Mouse (Mus musculus): ENCODE data around the gene Stard3nl. TPM values are rescaled to one million over a fixed set of nuclear protein-coding genes. Genes with fewer than 3 reads are reported as not detected.

The Stard3nl gene
- polyA plus RNA-seq, 1 experiment from 2014 or later, result 157 TPM

- no peak overlapping the region for H3K4me2 ChIP-seq (replicated peaks)
- H3K9ac ChIP-seq, result no peak overlapping the region
- H3K4me3 ChIP-seq, result no peak overlapping the region
- no peaks in the 10 kb centered on the region for H3K27me3 ChIP-seq (replicated peaks)
- no peaks in the 10 kb centered on the region for H3K9me3 ChIP-seq
- 89% methylated on average over 2 of the region's 2 CpGs for WGBS
- no peaks in the 10 kb centered on the region for H3K4me1 ChIP-seq
- no peak overlapping the region for H3K27ac ChIP-seq
- H3K36me3 ChIP-seq, result no peaks in the 10 kb centered on the region
- no peak for ATAC-seq (ENCODE audit: low FRiP score, low read depth)
Observed at GRCm38 (mm10) chr13:19407953-19408352, 12.4 kb upstream of the Stard3nl start.

DNA sequence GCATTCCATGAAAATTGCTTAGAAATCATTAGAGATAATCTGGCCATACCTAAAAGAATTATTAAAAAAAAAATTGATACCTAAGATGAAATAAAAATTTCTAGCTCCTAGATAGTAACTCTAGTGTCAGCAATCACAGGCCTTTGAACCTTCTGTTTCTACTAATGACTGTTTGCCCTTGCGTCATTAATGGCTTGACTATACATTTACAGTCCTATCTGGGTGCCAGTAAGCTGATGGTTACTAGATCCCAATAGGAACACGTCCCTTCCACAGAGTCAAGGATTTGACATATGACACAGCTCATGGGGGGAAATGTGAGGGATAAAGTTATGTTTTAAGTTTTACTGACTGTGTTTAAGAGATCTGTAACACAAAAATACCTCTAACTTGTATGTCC is 9.0 kb upstream of the Stard3nl start:
- Histone ChIP-seq H3K9me3 (no peaks in the 10 kb centered on the region), H3K4me3 (no peak overlapping the region), H3K36me3 (no peaks in the 10 kb centered on the region), H3K27ac (no peak overlapping the region), H3K4me2 (replicated peaks) (no peak overlapping the region), H3K9ac (no peak overlapping the region), H3K4me1 (no peaks in the 10 kb centered on the region), H3K27me3 (replicated peaks) (no peaks in the 10 kb centered on the region)
- WGBS, result 84% methylated on average over 2 of the region's 2 CpGs
- ATAC-seq (ENCODE audit: low FRiP score, low read depth), result no peak

- peak overlapping the region; percentile 65; the same call in 1 of the 2 replicates for H3K27ac ChIP-seq
- peaks cover 10% of the 10 kb centered on the region; the same call in 1 of the 2 replicates for H3K4me1 ChIP-seq
- H3K36me3 ChIP-seq, result no peaks in the 10 kb centered on the region; the same call in 1 of the 2 replicates
- H3K4me2 ChIP-seq (replicated peaks), result peak overlapping the region; percentile 53
- no peaks in the 10 kb centered on the region for H3K9me3 ChIP-seq
- H3K4me3 ChIP-seq, result peak overlapping the region; percentile 94
- no peaks in the 10 kb centered on the region for H3K27me3 ChIP-seq (replicated peaks)
- peak; percentile 89 for ATAC-seq (ENCODE audit: low FRiP score, low read depth)
- WGBS, result 2% methylated on average over 25 of the region's 25 CpGs
- H3K9ac ChIP-seq, result peak overlapping the region; percentile 89
Observed at GRCm38 (mm10) chr13:19394798-19395687, 552 bp downstream of the Stard3nl start.

- Histone ChIP-seq H3K4me1 (peaks cover 12% of the 10 kb centered on the region; the same call in 1 of the 2 replicates), H3K36me3 (no peaks in the 10 kb centered on the region; the same call in 1 of the 2 replicates), H3K27me3 (replicated peaks) (no peaks in the 10 kb centered on the region), H3K27ac (no peak overlapping the region), H3K4me2 (replicated peaks) (peak overlapping the region; percentile 53), H3K9me3 (no peaks in the 10 kb centered on the region), H3K4me3 (no peak overlapping the region), H3K9ac (no peak overlapping the region)
- WGBS, result 66% methylated on average over 4 of the region's 4 CpGs
- ATAC-seq (ENCODE audit: low FRiP score, low read depth), result no peak
Observed at GRCm38 (mm10) chr13:19394171-19394570, 1.4 kb downstream of the Stard3nl start.

- Histone ChIP-seq H3K36me3 (no peaks in the 10 kb centered on the region; the same call in 1 of the 2 replicates), H3K4me1 (peaks cover 12% of the 10 kb centered on the region; the same call in 1 of the 2 replicates), H3K9ac (no peak overlapping the region), H3K4me2 (replicated peaks) (peak overlapping the region; percentile 53), H3K9me3 (no peaks in the 10 kb centered on the region), H3K27ac (no peak overlapping the region), H3K27me3 (replicated peaks) (no peaks in the 10 kb centered on the region), H3K4me3 (no peak overlapping the region)
- whole genome bisulfite sequencing, result 90% methylated on average over 2 of the region's 2 CpGs
- ATAC-seq (ENCODE audit: low FRiP score, low read depth), result no peak
Observed at GRCm38 (mm10) chr13:19393731-19394130, 1.9 kb downstream of the Stard3nl start.

- no peak overlapping the region for H3K4me2 ChIP-seq (replicated peaks)
- H3K4me1 ChIP-seq, result peaks cover 12% of the 10 kb centered on the region; the same call in 1 of the 2 replicates
- no peaks in the 10 kb centered on the region for H3K9me3 ChIP-seq
- H3K4me3 ChIP-seq, result no peak overlapping the region
- H3K27ac ChIP-seq, result no peak overlapping the region
- no peaks in the 10 kb centered on the region; the same call in 1 of the 2 replicates for H3K36me3 ChIP-seq
- WGBS, result 89% methylated on average over 4 of the region's 4 CpGs
- H3K9ac ChIP-seq, result no peak overlapping the region
- H3K27me3 ChIP-seq (replicated peaks), result no peaks in the 10 kb centered on the region
- ATAC-seq (ENCODE audit: low FRiP score, low read depth), result no peak
Observed at GRCm38 (mm10) chr13:19391608-19392007, 4.0 kb downstream of the Stard3nl start.

DNA sequence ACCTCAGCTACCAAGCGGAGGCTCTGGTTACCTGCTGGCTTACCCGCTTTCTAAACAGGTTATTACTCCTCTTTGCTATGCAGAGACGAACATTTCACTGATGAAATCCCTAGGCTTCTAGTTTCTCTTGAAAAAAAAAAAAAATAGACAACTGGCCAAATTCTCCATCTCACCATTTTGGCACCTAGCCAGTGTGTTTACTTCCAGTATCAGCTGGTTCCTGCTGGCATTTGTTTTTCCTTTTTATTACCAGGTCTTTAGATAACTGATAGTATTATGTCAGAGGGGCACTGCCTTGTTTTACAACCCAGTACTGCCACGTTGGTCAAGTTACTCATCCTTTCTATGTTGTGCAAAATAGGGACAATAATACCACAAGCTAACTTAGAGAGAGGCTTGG is 5.3 kb downstream of the Stard3nl start:
- Histone ChIP-seq H3K9me3 (no peaks in the 10 kb centered on the region), H3K27ac (no peak overlapping the region), H3K27me3 (replicated peaks) (no peaks in the 10 kb centered on the region), H3K9ac (no peak overlapping the region), H3K4me2 (replicated peaks) (no peak overlapping the region), H3K4me1 (peaks cover 12% of the 10 kb centered on the region; the same call in 1 of the 2 replicates), H3K36me3 (no peaks in the 10 kb centered on the region; the same call in 1 of the 2 replicates), H3K4me3 (no peak overlapping the region)
- ATAC-seq (ENCODE audit: low FRiP score, low read depth), result no peak
- 59% methylated on average over 4 of the region's 4 CpGs for WGBS

DNA sequence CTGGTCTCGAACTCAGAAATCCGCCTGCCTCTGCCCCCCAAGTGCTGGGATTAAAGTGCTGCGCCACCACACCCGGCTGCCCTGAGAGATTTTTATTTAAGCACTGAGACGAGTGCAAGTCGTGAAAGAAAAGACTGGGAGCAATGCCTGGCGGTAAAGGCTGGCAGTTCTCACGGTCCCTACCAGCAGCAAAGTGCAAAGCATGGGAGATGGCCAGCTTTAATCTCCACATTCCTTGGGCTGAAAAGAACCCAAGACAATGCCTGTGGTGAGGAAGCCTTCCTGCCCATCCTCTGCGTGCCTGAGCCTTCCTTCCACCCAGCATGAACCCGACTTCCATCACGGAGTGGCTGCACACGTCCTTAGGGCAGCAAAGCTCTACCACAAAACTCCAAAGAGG is 5.7 kb downstream of the Stard3nl start:
- Histone ChIP-seq H3K4me1 (peaks cover 12% of the 10 kb centered on the region; the same call in 1 of the 2 replicates), H3K4me2 (replicated peaks) (no peak overlapping the region), H3K27me3 (replicated peaks) (no peaks in the 10 kb centered on the region), H3K36me3 (no peaks in the 10 kb centered on the region; the same call in 1 of the 2 replicates), H3K27ac (no peak overlapping the region), H3K9ac (no peak overlapping the region), H3K4me3 (no peak overlapping the region), H3K9me3 (no peaks in the 10 kb centered on the region)
- WGBS, result 44% methylated on average over 12 of the region's 12 CpGs
- ATAC-seq (ENCODE audit: low FRiP score, low read depth), result no peak

DNA sequence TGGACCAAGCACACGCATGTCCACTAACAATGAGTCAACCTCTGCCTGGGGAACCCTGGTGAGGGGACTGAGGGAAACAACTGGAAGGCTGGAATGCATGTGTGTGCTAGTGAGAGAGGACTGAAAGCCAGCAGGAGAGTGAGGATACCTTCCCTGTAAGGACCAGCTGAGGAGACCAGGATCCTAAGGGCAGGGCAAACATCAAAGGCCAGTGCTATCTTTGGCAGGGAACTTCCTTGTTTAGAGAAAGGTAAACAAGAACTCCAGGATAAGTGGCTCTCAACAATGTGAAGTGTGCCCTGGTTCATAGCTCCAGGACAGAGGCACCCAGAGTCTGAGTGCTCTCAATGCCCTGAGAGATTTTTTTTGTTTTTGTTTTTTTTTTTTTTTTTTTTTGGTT is 6.2 kb downstream of the Stard3nl start:
- no peak for ATAC-seq (ENCODE audit: low FRiP score, low read depth)
- no peaks in the 10 kb centered on the region for H3K27me3 ChIP-seq (replicated peaks)

DNA sequence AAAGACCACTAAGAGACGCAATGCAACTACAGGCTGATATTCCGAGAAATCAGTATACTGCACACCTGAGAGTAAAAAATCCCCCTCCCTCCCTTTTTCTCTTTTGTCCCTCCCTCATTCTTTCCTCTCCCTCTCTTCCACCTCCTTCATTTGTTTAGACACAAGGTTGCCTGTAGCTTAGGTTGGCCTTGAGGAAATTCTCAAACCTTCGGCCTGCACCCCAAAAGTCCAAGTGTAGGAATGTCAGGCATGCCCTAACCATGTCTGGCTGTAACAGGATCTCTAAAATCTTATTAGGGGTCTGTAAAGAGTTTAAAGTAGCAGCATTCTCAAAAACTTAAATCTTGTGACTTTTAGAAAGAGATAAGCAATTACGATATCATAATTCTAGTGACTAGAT is 10.4 kb downstream of the Stard3nl start:
- WGBS, result 95% methylated on average over 4 of the region's 4 CpGs

More for the DNA sequence above, 6.2 kb downstream of the Stard3nl start:
- no peaks in the 10 kb centered on the region; the same call in 1 of the 2 replicates for H3K36me3 ChIP-seq
- no peak overlapping the region for H3K4me2 ChIP-seq (replicated peaks)
- H3K4me3 ChIP-seq, result no peak overlapping the region
- H3K4me1 ChIP-seq, result peaks cover 12% of the 10 kb centered on the region; the same call in 1 of the 2 replicates
- H3K27ac ChIP-seq, result no peak overlapping the region
- H3K9ac ChIP-seq, result no peak overlapping the region
- WGBS, result 76% methylated on average over 1 of the region's 1 CpGs
- H3K9me3 ChIP-seq, result no peaks in the 10 kb centered on the region

GRCm38 (mm10) chr13:19381112-19381828 is 14.3 kb downstream of the Stard3nl start:
- H3K4me3 ChIP-seq, result no peak overlapping the region
- WGBS, result 90% methylated on average over 9 of the region's 9 CpGs
- no peak overlapping the region for H3K27ac ChIP-seq
- H3K27me3 ChIP-seq (replicated peaks), result no peaks in the 10 kb centered on the region
- no peaks in the 10 kb centered on the region for H3K36me3 ChIP-seq
- H3K4me2 ChIP-seq (replicated peaks), result no peak overlapping the region
- no peaks in the 10 kb centered on the region for H3K4me1 ChIP-seq
- no peak overlapping the region for H3K9ac ChIP-seq
- H3K9me3 ChIP-seq, result no peaks in the 10 kb centered on the region
- no peak for ATAC-seq (ENCODE audit: low FRiP score, low read depth)

More for the DNA sequence above, 10.4 kb downstream of the Stard3nl start:
- Histone ChIP-seq H3K9ac (no peak overlapping the region), H3K27me3 (replicated peaks) (no peaks in the 10 kb centered on the region), H3K4me1 (0 out of 2 replicates have a peak, but pooled peaks cover 3% of the 10 kb centered on the region), H3K4me3 (no peak overlapping the region), H3K4me2 (replicated peaks) (no peak overlapping the region), H3K36me3 (no peaks in the 10 kb centered on the region), H3K27ac (no peak overlapping the region), H3K9me3 (no peaks in the 10 kb centered on the region)
- ATAC-seq (ENCODE audit: low FRiP score, low read depth), result no peak

- 78% methylated on average over 6 of the region's 6 CpGs for WGBS
- no peak for ATAC-seq (ENCODE audit: low FRiP score, low read depth)
- no peaks in the 10 kb centered on the region for H3K4me1 ChIP-seq
Observed at GRCm38 (mm10) chr13:19379313-19379712, 16.3 kb downstream of the Stard3nl start.

More at GRCm38 (mm10) chr13:19379313-19379712, 16.3 kb downstream of the Stard3nl start:
- no peak overlapping the region for H3K4me3 ChIP-seq
- peaks cover 6% of the 10 kb centered on the region; the same call in 1 of the 2 replicates for H3K36me3 ChIP-seq
- H3K27ac ChIP-seq, result no peak overlapping the region
- H3K9me3 ChIP-seq, result no peaks in the 10 kb centered on the region
- no peak overlapping the region for H3K9ac ChIP-seq
- no peak overlapping the region for H3K4me2 ChIP-seq (replicated peaks)
- no peaks in the 10 kb centered on the region for H3K27me3 ChIP-seq (replicated peaks)

Measured in neural tube, embryonic 12.5 days (tissue).